In the genomic region with DNA sequence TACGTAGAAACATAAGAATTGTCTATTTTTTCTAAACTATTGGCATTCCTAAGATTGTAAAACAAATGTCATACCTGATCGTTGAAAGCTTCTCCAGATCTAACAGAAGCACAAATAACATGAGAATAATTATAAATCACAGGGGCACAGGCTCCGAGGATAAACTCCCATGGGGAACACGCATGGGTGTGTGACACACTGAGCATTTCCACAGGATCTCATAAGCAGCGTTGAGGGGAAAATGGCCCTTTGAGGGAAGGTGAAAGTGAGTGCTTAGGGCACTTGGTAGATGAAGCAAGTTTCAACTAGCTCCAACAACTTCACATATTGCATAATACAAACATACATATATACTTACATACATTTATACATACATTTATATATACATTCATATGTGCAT, we compare ENCODE assay signal across 34 mouse cellular contexts. TPM values are rescaled to one million over a fixed set of nuclear protein-coding genes. Genes with fewer than 3 reads are reported as not detected.
"Had no signal": no experiment of that assay in that cellular context is flagged by ENCODE, and none has a peak within 500 bp of the region (broad histone marks: within the 10 kb centered on the region; RNA-seq: fewer than 3 reads in every experiment).

No protein-coding gene starts in this region.

- H3K36me3 ChIP-seq: heart, embryonic 13.5 days; heart, embryonic 15.5 days; hindbrain, embryonic 13.5 days; hindbrain, embryonic 15.5 days; intestine, embryonic 15.5 days; limb, embryonic 10.5 days; limb, embryonic 12.5 days had no signal

- DNase-seq: gastrocnemius, adult 2 months; gastrocnemius, postnatal 10 days; gastrocnemius, postnatal 25 days; heart, adult 11 months; heart, adult 2 months; heart, postnatal 14 days; heart, postnatal 36 days; kidney, adult 18-20 months; kidney, adult 8-10 months; kidney, postnatal 10 days; kidney, postnatal 25 days; kidney, postnatal 4 days; liver had no signal

- H3K27me3 ChIP-seq: heart, embryonic 13.5 days; heart, embryonic 15.5 days; hindbrain, embryonic 13.5 days; hindbrain, embryonic 15.5 days; intestine, embryonic 15.5 days; limb, embryonic 12.5 days had no signal

- ATAC-seq: hindbrain, postnatal 0 days; intestine, embryonic 15.5 days; intestine, postnatal 0 days had no signal

- H3K4me1 ChIP-seq: heart, embryonic 13.5 days; heart, embryonic 15.5 days; hindbrain, embryonic 13.5 days; hindbrain, embryonic 15.5 days; intestine, embryonic 15.5 days; limb, embryonic 10.5 days; limb, embryonic 12.5 days had no signal

- H3K27ac ChIP-seq: gastrocnemius, adult 2 months; heart, adult 2 months; heart, embryonic 13.5 days; heart, embryonic 15.5 days; hindbrain, embryonic 13.5 days; hindbrain, embryonic 15.5 days; hindbrain, postnatal 0 days; intestine, embryonic 15.5 days; layer of hippocampus, adult 2 months; left cerebral cortex, adult 2 months; limb, embryonic 10.5 days; limb, embryonic 12.5 days had no signal

- H3K4me3 ChIP-seq: gastrocnemius, adult 2 months; heart, adult 2 months; heart, embryonic 13.5 days; heart, embryonic 15.5 days; hindbrain, embryonic 13.5 days; hindbrain, embryonic 15.5 days; intestine, embryonic 15.5 days; layer of hippocampus, adult 2 months; left cerebral cortex, adult 2 months; limb, embryonic 10.5 days; limb, embryonic 12.5 days had no signal

RNA-seq across cellular contexts. Expression of gene Ms4a4b, which starts 0.6 kb away (rescaled TPM):
- total RNA-seq: gastrocnemius, adult 2 months; gastrocnemius, postnatal 10 days; hindbrain, postnatal 0 days; layer of hippocampus, adult 2 months; layer of hippocampus, postnatal 10 days; layer of hippocampus, postnatal 25 days; left cerebral cortex, postnatal 14 days; left cerebral cortex, postnatal 36 days had no signal
- polyA plus RNA-seq: heart, embryonic 11.5 days; heart, embryonic 13.5 days; hindbrain, embryonic 11.5 days; hindbrain, embryonic 13.5 days; hindbrain, embryonic 15.5 days; hindbrain, postnatal 0 days; kidney, embryonic 14.5 days; limb, embryonic 10.5 days; limb, embryonic 12.5 days; liver, embryonic 11.5 days had no signal

RNA-seq across cellular contexts. Expression of gene Ms4a4c, which starts 39.4 kb away (rescaled TPM):
- total RNA-seq: gastrocnemius, adult 2 months; gastrocnemius, postnatal 10 days; gastrocnemius, postnatal 25 days; hindbrain, postnatal 0 days; layer of hippocampus, adult 2 months; layer of hippocampus, postnatal 10 days; layer of hippocampus, postnatal 25 days; left cerebral cortex, postnatal 14 days had no signal
- polyA plus RNA-seq: heart, embryonic 11.5 days; hindbrain, embryonic 11.5 days; hindbrain, embryonic 15.5 days; limb, embryonic 12.5 days had no signal

RNA-seq across cellular contexts. Expression of gene Gm8369, which starts 41.8 kb away (rescaled TPM):
- total RNA-seq: gastrocnemius, adult 2 months; gastrocnemius, postnatal 25 days; hindbrain, postnatal 0 days had no signal
- polyA plus RNA-seq: heart, embryonic 11.5 days; heart, embryonic 13.5 days; heart, embryonic 15.5 days; heart, postnatal 0 days; hindbrain, embryonic 11.5 days; hindbrain, embryonic 13.5 days; hindbrain, embryonic 15.5 days; hindbrain, postnatal 0 days; kidney, embryonic 14.5 days; kidney, embryonic 16.5 days; limb, embryonic 10.5 days; limb, embryonic 12.5 days; liver, embryonic 11.5 days had no signal
